Comparison of ENCODE assay signal across 20 mouse cellular contexts in genomic region chr6:4118611-4119010, GRCm38 (mm10). TPM values are rescaled to one million over a fixed set of nuclear protein-coding genes. Genes with fewer than 3 reads are reported as not detected.
DNase-seq lines count a peak whose midpoint lies in the region; TF ChIP-seq lines count a peak whose summit lies in the region.
"Had no signal": no experiment of that assay in that cellular context is flagged by ENCODE, and none has a peak within 500 bp of the region (broad histone marks: within the 10 kb centered on the region; RNA-seq: fewer than 3 reads in every experiment).

No protein-coding gene starts in this region.

- peak overlapping the region; percentile 65 for H3K27ac ChIP-seq in embryonic fibroblast, embryonic 13.5 days (ENCODE audit: insufficient read depth, low read length)
- H3K27ac ChIP-seq: embryonic facial prominence, embryonic 10.5 days; embryonic facial prominence, embryonic 12.5 days; forebrain, embryonic 10.5 days; forebrain, embryonic 12.5 days had no signal

- TF ChIP-seq POLR2A in embryonic fibroblast, embryonic 13.5 days (IDR thresholded peaks at IDR 0.05; ENCODE audit: low read depth, low read length), result no peak

- TF ChIP-seq CTCF in embryonic fibroblast, embryonic 13.5 days (IDR thresholded peaks at IDR 0.05; ENCODE audit: borderline replicate concordance, insufficient read depth, low read length), result no peak

- H3K4me3 ChIP-seq in embryonic fibroblast, embryonic 13.5 days (ENCODE audit: insufficient read depth, low read length), result no peak overlapping the region
- H3K4me3 ChIP-seq: embryonic facial prominence, embryonic 10.5 days; embryonic facial prominence, embryonic 12.5 days; erythroblast, embryonic 14.5 days; forebrain, embryonic 10.5 days; forebrain, embryonic 12.5 days had no signal

- no peaks in the 10 kb centered on the region; the same call in 1 of the 2 replicates for H3K4me1 ChIP-seq in embryonic fibroblast, embryonic 13.5 days (ENCODE audit: control insufficient read depth, insufficient read depth, low read length)
- H3K4me1 ChIP-seq: embryonic facial prominence, embryonic 10.5 days; embryonic facial prominence, embryonic 12.5 days; forebrain, embryonic 10.5 days; forebrain, embryonic 12.5 days had no signal

- peak; percentile 53 for DNase-seq in ES-CJ7 (ENCODE audit: low read depth, low spot score)
- DNase-seq in R1 (ENCODE audit: low read depth, low spot score), result peak; percentile 62
- DNase-seq in spleen, postnatal 36 days (ENCODE audit: low spot score in 2 of 2), result no peak
- DNase-seq in thymus, postnatal 0 days (ENCODE audit: low spot score), result no peak
- DNase-seq: adrenal gland, adult 8-10 months; adrenal gland, postnatal 14 days; adrenal gland, postnatal 36 days; B cell, adult 2 months; cerebellum, adult 11-12 months; cerebellum, adult 2 months; cerebellum, adult 9-10 months; cerebellum, postnatal 14 days; cerebellum, postnatal 36 days; embryo, embryonic 11 days had no signal

RNA-seq across cellular contexts. Expression of gene Bet1, which starts 31.8 kb away (rescaled TPM):
- 49.6 and 61.8 TPM in 2 replicates for polyA plus RNA-seq in embryonic fibroblast, embryonic 13.5 days (2011; ENCODE audit: insufficient read length, low read depth, missing spikeins)
- polyA plus RNA-seq in thymus, postnatal 0 days (2015; fragmentation: Nextera tagmentation; extraction: Ambion mirVana), result 60.0 and 62.8 TPM in 2 replicates

Comparison
In these comparisons a context has a peak if more than half of its experiments do, and no peak if none do; other contexts are left out.
1. DNase-seq: peak in ES-CJ7 (single experiment) and R1 (single experiment); none in spleen, postnatal 36 days (0 of 2) and thymus, postnatal 0 days (single experiment).